Mouse (Mus musculus) brain, embryonic 14.5 days (tissue): Measurements from ENCODE around the gene Tbc1d1.

Experiments used
- CTCF ChIP-seq: fragments of 200-500 bp; IDR thresholded peaks from 2 replicates; pipeline ENCODE4 v1.5.1; 2012; ENCODE audit warnings: inconsistent platforms, mild to moderate bottlenecking, moderate library complexity, borderline replicate concordance; ENCODE audit not compliant: insufficient read depth, insufficient read length; ENCODE audit errors: extremely low read depth
- POLR2A ChIP-seq: fragments of 200-500 bp; IDR thresholded peaks from 2 replicates; pipeline ENCODE4 v1.6.1; 2012; ENCODE audit warnings: mild to moderate bottlenecking, inconsistent platforms, borderline replicate concordance; ENCODE audit not compliant: poor library complexity, insufficient read depth, insufficient read length, severe bottlenecking; ENCODE audit errors: extremely low read depth

DNA sequence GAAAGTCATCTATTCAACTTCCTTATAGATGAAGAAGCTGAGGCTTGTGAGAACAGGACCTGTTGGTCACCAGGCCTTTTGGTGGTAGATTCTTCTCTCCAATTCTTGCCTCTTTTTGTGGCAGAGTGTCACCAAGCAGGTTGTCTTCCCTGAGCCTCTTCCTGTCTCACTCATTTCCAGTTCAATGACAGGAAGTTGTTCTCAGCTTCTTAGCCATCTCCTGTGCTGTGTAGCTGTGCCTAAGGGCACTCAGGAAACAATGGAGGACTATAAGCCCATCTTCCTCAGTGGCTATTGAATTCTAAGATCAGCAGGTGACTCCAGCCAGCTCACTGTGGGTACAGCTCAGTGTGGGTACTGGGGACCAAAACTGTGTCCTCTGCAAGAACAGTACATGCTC, 139.5 kb downstream of the Tbc1d1 start:
- no peak for TF ChIP-seq POLR2A
- TF ChIP-seq CTCF, result no peak
